Mouse (Mus musculus) small intestine, adult 2 months (tissue): ENCODE measurements around the gene B9d2. TPM values are rescaled to one million over a fixed set of nuclear protein-coding genes. Genes with fewer than 3 reads are reported as not detected.
A peak's percentile ranks its signal among the peaks of the same experiment; 100 is the strongest.

Source experiments
- H3K27ac ChIP-seq: fragments of 200-500 bp; 2 replicates; pipeline ENCODE4 v1.5.1; 2012; ENCODE audit warnings: low read depth, low read length, control low read depth, inconsistent platforms; ENCODE audit not compliant: insufficient read depth
- H3K27me3 ChIP-seq: fragments of 200-500 bp; 2 replicates; pipeline ENCODE4 v1.6.1; 2012; ENCODE audit warnings: mild to moderate bottlenecking, moderate library complexity, low read length, inconsistent platforms; ENCODE audit not compliant: control insufficient read depth, insufficient read depth
- H3K36me3 ChIP-seq: fragments of 200-500 bp; 2 replicates; pipeline ENCODE4 v1.6.1; 2012; ENCODE audit warnings: mild to moderate bottlenecking, low read length, control low read depth, inconsistent platforms; ENCODE audit not compliant: control insufficient read depth, insufficient read depth
- H3K4me1 ChIP-seq: fragments of 200-500 bp; 2 replicates; pipeline ENCODE4 v1.6.1; 2012; ENCODE audit warnings: low read length, inconsistent platforms, mixed read lengths; ENCODE audit not compliant: control insufficient read depth, insufficient read depth, insufficient read length
- H3K4me3 ChIP-seq: fragments of 200-500 bp; 2 replicates; pipeline ENCODE4 v1.5.1; 2012; ENCODE audit warnings: low read depth, mild to moderate bottlenecking, control low read depth, inconsistent platforms, low read length, moderate library complexity
- CTCF ChIP-seq: fragments of 200-500 bp; IDR thresholded peaks from 2 replicates; pipeline ENCODE4 v1.5.1; 2012; ENCODE audit warnings: low read depth, mild to moderate bottlenecking, control low read depth, inconsistent platforms, low read length, moderate library complexity, mixed read lengths; ENCODE audit not compliant: insufficient replicate concordance, insufficient read length; ENCODE audit errors: extremely low read depth
- POLR2A ChIP-seq: fragments of 200-500 bp; IDR thresholded peaks from 2 replicates; pipeline ENCODE4 v1.6.1; 2012; ENCODE audit warnings: low read depth, mild to moderate bottlenecking, control low read depth, inconsistent platforms, low read length, moderate library complexity
- WGBS: fragments of 180-500 bp; shearing (Covaris S2); methylation state at CpG from one replicate; pipeline ENCODE4 v1.1.7; 2018; 5-methylcytosine and 5-hydroxymethylcytosine counted together
- polyA plus RNA-seq: library from polyadenylated mRNA; depleted of rRNA; stranded (reverse); fragments of >200 nt; gene quantifications from 2 replicates; pipeline ENCODE4 v1.2.3, GENCODE M21; 2012

The B9d2 gene
- polyA plus RNA-seq, 1 experiment, result 33.2 TPM

GRCm38 (mm10) chr7:25688810-25689586 is 8.4 kb downstream of the B9d2 start:
- Histone ChIP-seq H3K4me1 (peaks cover 3% of the 10 kb centered on the region), H3K36me3 (no peaks in the 10 kb centered on the region), H3K27me3 (no peaks in the 10 kb centered on the region), H3K27ac (peak overlapping the region; percentile 4), H3K4me3 (peak overlapping the region; percentile 70)
- under 1% methylated on average over 52 of the region's 52 CpGs for WGBS
- TF ChIP-seq CTCF, result no peak
- peak; percentile 22; the same call in 1 of the 2 replicates for TF ChIP-seq POLR2A

GRCm38 (mm10) chr7:25689603-25690021 is 9.0 kb downstream of the B9d2 start:
- H3K36me3 ChIP-seq, result no peaks in the 10 kb centered on the region
- 13% methylated on average over 12 of the region's 12 CpGs for WGBS
- H3K4me1 ChIP-seq, result peaks cover 3% of the 10 kb centered on the region
- peak overlapping the region; percentile 70 for H3K4me3 ChIP-seq
- no peaks in the 10 kb centered on the region for H3K27me3 ChIP-seq
- H3K27ac ChIP-seq, result no peak overlapping the region
- TF ChIP-seq CTCF (no peak), POLR2A (no peak)

GRCm38 (mm10) chr7:25690051-25690450 is 9.5 kb downstream of the B9d2 start:
- WGBS, result 42% methylated on average over 5 of the region's 5 CpGs
- TF ChIP-seq POLR2A (no peak), CTCF (no peak)
- no peaks in the 10 kb centered on the region for H3K36me3 ChIP-seq
- no peak overlapping the region for H3K27ac ChIP-seq
- H3K4me3 ChIP-seq, result peak overlapping the region; percentile 9; the same call in 1 of the 2 replicates
- H3K27me3 ChIP-seq, result no peaks in the 10 kb centered on the region
- peaks cover 3% of the 10 kb centered on the region for H3K4me1 ChIP-seq

- Histone ChIP-seq H3K4me3 (no peak overlapping the region), H3K36me3 (no peaks in the 10 kb centered on the region; the same call in 1 of the 2 replicates), H3K4me1 (no peaks in the 10 kb centered on the region; the same call in 1 of the 2 replicates), H3K27me3 (no peaks in the 10 kb centered on the region), H3K27ac (no peak overlapping the region)
- 66% methylated on average over 8 of the region's 8 CpGs for WGBS
- TF ChIP-seq POLR2A (no peak), CTCF (no peak)
Measured at GRCm38 (mm10) chr7:25694104-25694503, 13.5 kb downstream of the B9d2 start.

- Histone ChIP-seq H3K4me3 (no peak overlapping the region), H3K36me3 (no peaks in the 10 kb centered on the region; the same call in 1 of the 2 replicates), H3K4me1 (peaks cover 4% of the 10 kb centered on the region), H3K27ac (no peak overlapping the region), H3K27me3 (no peaks in the 10 kb centered on the region)
- 46% methylated on average over 13 of the region's 13 CpGs for WGBS
- TF ChIP-seq POLR2A, result no peak
- TF ChIP-seq CTCF, result no peak
Measured at GRCm38 (mm10) chr7:25699851-25700250, 19.3 kb downstream of the B9d2 start.

GRCm38 (mm10) chr7:25700732-25701131 is 20.2 kb downstream of the B9d2 start:
- TF ChIP-seq CTCF, result peak; percentile 37; the same call in 1 of the 2 replicates
- TF ChIP-seq POLR2A, result no peak
- Histone ChIP-seq H3K36me3 (no peaks in the 10 kb centered on the region; the same call in 1 of the 2 replicates), H3K4me1 (peaks cover 4% of the 10 kb centered on the region), H3K27ac (no peak overlapping the region), H3K27me3 (no peaks in the 10 kb centered on the region), H3K4me3 (no peak overlapping the region)
- WGBS, result 81% methylated on average over 12 of the region's 12 CpGs

GRCm38 (mm10) chr7:25702350-25702749 is 21.8 kb downstream of the B9d2 start:
- TF ChIP-seq POLR2A (no peak), CTCF (no peak)
- WGBS, result 99% methylated on average over 2 of the region's 2 CpGs

More at GRCm38 (mm10) chr7:25702350-25702749, 21.8 kb downstream of the B9d2 start:
- Histone ChIP-seq H3K36me3 (no peaks in the 10 kb centered on the region), H3K4me3 (no peak overlapping the region), H3K27me3 (no peaks in the 10 kb centered on the region), H3K4me1 (peaks cover 9% of the 10 kb centered on the region), H3K27ac (no peak overlapping the region)
